Mouse (Mus musculus): Measurements from ENCODE around the gene Rad51. TPM values are rescaled to one million over a fixed set of nuclear protein-coding genes. Genes with fewer than 3 reads are reported as not detected.

Rad51 gene
- polyA plus RNA-seq (2015; fragmentation: Nextera tagmentation; extraction: Ambion mirVana) = 47.1 and 47.9 TPM in 2 replicates

DNA sequence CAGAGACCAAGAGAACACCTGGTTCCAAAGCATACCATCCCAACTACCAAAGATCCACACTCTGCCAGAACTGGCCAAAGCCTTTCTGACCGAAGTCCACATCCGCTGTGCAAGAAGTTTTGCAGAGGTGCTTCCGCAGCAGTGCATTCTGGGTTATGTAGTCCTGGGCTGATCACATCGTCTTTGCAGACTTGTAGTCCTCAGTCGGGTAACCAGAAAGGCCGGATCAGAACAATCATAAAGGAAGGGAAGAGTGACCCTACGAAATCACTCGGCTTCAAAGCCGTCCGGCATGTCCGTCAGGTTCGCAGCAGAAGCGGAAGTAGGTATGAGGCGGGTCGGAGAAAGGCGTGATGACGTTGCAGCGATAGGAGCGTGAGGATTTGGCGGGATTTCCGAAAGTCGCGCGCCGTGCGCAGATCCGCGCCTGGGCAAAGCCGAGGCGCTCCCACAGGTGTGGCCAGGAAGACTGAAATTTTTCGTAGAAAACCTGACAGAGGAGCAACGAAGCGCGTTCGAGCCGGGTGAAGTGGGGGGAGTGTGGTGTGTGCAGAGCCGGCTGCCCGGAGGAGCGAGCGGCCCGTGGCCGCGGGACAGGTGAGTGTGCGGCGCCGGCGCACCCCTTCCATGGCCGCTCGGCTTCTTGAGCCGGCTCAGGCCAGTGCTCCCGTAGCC, at the start of gene Rad51:
TSS of gene Rad51 (plus strand) at position 356 of the 675 bp plus-strand sequence.
- Histone ChIP-seq H3K9me3 (no peaks in the 10 kb centered on the region), H3K4me3 (peak within 1 kb of the TSS; percentile 70), H3K4me1 (peaks cover 25% of the 10 kb centered on the region), H3K36me3 (peaks cover 18% of the 10 kb centered on the region), H3K27me3 (no peaks in the 10 kb centered on the region), H3K9ac (peak within 1 kb of the TSS; percentile 69), H3K27ac (peak within 1 kb of the TSS; percentile 89), H3K4me2 (replicated peaks) (peak within 1 kb of the TSS; percentile 85)
- ATAC-seq (ENCODE audit: low FRiP score, low read depth) = peak; percentile 95
- whole genome bisulfite sequencing = under 1% methylated on average over 51 of the region's 51 CpGs

DNA sequence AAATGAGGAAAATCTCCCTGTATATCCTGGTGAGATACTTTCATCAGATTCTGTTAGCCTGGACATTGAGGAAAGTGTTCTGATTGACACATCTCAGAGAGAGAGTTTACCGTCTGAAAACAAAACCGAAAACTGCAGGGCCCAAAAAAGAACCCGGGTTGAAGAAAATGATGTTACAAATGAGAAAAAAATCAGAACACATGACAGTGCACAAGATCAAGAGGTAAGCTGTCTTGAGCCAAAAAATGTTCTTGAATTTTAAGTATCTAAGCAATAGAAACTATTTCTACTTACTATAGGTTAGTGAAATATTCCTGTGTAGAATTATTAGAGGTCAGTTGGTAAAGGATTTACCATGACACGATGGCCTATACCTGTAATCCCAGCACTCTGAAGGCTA, 40.2 kb upstream of the Rad51 start:
- Histone ChIP-seq H3K4me1 (no peaks in the 10 kb centered on the region), H3K36me3 (peaks cover 47% of the 10 kb centered on the region), H3K4me2 (replicated peaks) (no peak overlapping the region), H3K27me3 (no peaks in the 10 kb centered on the region), H3K4me3 (no peak overlapping the region), H3K9ac (no peak overlapping the region), H3K9me3 (no peaks in the 10 kb centered on the region), H3K27ac (no peak overlapping the region)
- no peak for ATAC-seq (ENCODE audit: low FRiP score, low read depth)
- 91% methylated on average over 4 of the region's 4 CpGs for WGBS

DNA sequence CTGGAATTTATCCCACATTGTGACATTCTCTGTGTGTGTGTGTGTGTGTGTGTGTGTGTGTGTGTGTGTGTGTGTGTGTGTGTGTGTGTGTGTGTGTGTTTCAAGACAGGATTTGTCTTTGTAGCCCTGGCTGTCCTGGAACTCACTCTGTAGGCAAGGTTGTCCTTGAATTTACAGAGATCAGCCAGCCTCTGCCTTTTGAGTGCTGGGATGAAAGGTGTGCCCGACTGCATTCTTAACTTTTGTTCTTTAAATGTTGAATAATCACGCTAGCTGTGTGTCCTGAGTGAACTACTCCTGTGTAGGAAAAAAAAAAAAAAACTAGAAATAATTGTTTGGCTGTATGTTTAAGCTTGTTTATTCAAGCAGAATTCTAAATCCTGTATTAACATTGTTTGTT, 26.4 kb upstream of the Rad51 start:
- no peak for ATAC-seq (ENCODE audit: low FRiP score, low read depth)
- no peak overlapping the region for H3K27ac ChIP-seq
- H3K4me3 ChIP-seq = no peak overlapping the region
- H3K4me2 ChIP-seq (replicated peaks) = no peak overlapping the region
- no peaks in the 10 kb centered on the region for H3K27me3 ChIP-seq
- peaks cover 41% of the 10 kb centered on the region for H3K36me3 ChIP-seq
- H3K4me1 ChIP-seq = no peaks in the 10 kb centered on the region
- H3K9ac ChIP-seq = no peak overlapping the region
- H3K9me3 ChIP-seq = no peaks in the 10 kb centered on the region
- 93% methylated on average over 2 of the region's 2 CpGs for WGBS

DNA sequence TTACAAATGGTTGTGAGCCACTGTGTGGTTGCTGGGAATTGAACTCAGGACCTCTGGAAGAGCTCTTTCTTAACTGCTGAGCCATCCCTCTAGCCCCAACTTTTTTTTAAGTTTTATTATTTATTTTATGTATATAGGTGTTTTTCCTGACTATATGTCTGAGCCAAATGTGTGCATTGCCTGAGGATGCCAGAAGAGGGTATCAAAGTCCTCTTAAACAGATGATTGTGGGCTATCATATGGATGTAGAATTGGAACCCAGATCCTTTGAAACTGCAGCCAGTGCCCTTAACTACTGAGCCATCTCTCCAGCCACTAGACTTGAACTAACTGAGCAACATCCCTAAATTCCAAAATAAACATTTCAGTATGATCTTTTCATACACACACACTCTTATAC, 11.0 kb upstream of the Rad51 start:
- H3K9me3 ChIP-seq = no peaks in the 10 kb centered on the region
- no peaks in the 10 kb centered on the region for H3K4me1 ChIP-seq
- no peak overlapping the region for H3K4me2 ChIP-seq (replicated peaks)
- H3K27me3 ChIP-seq = no peaks in the 10 kb centered on the region
- H3K27ac ChIP-seq = no peak overlapping the region
- no peak overlapping the region for H3K4me3 ChIP-seq
- peaks cover 58% of the 10 kb centered on the region for H3K36me3 ChIP-seq
- no peak overlapping the region for H3K9ac ChIP-seq
- no peak for ATAC-seq (ENCODE audit: low FRiP score, low read depth)

DNA sequence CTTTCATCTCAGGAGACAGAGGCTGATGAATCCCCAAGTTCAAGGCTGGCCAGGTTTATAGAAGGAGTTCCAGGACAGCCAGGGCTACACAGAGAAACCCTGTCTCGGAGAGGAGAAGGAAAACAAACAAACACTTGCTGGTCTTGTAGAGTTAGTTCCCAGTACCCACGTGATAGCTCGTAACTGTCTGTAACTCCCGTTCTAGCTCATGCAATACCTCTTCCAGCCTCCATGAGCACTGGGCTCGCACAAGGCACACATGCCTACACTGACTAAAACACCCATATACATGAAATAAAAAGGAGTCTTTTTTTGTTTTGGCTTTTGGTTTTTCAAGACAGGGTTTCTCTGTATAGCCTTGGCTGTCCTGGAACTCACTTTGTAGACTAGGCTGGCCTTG, 6.0 kb upstream of the Rad51 start:
- H3K27me3 ChIP-seq = no peaks in the 10 kb centered on the region
- peaks cover 2% of the 10 kb centered on the region for H3K4me1 ChIP-seq
- peaks cover 43% of the 10 kb centered on the region for H3K36me3 ChIP-seq
- WGBS = 79% methylated on average over 5 of the region's 5 CpGs
- no peak overlapping the region for H3K9ac ChIP-seq
- H3K9me3 ChIP-seq = no peaks in the 10 kb centered on the region
- ATAC-seq (ENCODE audit: low FRiP score, low read depth) = no peak
- H3K4me2 ChIP-seq (replicated peaks) = no peak overlapping the region
- H3K27ac ChIP-seq = no peak overlapping the region
- H3K4me3 ChIP-seq = no peak overlapping the region

DNA sequence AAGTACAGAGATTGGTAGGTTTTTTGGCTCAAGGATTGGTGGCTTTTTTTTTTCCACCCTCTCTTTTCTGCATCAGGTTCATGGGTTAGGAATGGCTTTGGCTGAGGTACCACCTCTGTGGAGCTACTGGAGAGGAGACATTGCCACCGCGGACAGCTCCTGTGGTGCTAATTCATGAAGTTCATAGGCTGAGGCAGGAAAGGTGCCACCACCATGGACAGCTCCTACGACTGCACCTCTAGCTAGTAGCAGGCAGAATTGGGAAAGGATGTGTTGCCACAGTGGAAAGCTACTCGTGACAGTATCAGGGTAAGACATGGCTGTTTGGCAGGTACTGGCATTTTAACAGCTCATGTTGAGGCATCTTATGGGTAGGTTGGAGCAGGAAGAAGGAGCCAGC, 4.0 kb upstream of the Rad51 start:
- Histone ChIP-seq H3K9me3 (no peaks in the 10 kb centered on the region), H3K4me2 (replicated peaks) (no peak overlapping the region), H3K4me1 (peaks cover 10% of the 10 kb centered on the region), H3K36me3 (peaks cover 25% of the 10 kb centered on the region), H3K4me3 (no peak overlapping the region), H3K9ac (no peak overlapping the region), H3K27me3 (no peaks in the 10 kb centered on the region), H3K27ac (no peak overlapping the region)
- no peak for ATAC-seq (ENCODE audit: low FRiP score, low read depth)
- WGBS = 56% methylated on average over 4 of the region's 4 CpGs

DNA sequence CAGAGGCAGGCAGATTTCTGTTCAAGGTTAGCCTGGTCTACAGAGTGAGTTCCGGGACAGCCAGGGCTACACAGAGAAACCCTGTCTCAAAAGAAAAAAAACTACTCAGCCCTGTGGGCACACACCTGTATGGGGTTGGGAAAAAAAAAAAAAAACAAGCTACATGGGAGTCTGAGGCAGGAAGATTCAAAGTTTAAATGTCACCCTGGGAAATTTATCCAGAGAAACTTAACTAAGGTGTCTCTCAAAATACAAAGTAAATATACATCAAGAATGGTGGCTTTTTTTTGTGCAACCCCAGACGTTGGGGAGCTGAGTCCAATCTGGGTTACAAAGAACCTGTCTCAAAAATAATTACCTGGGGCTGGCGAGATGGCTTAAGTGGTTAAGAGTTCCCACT, 1.5 kb upstream of the Rad51 start:
- no peak overlapping the region for H3K27ac ChIP-seq
- H3K4me2 ChIP-seq (replicated peaks) = no peak overlapping the region
- H3K9ac ChIP-seq = no peak overlapping the region
- H3K27me3 ChIP-seq = no peaks in the 10 kb centered on the region
- ATAC-seq (ENCODE audit: low FRiP score, low read depth) = no peak
- H3K36me3 ChIP-seq = peaks cover 16% of the 10 kb centered on the region
- H3K4me3 ChIP-seq = no peak overlapping the region
- 89% methylated on average over 3 of the region's 3 CpGs for WGBS
- peaks cover 25% of the 10 kb centered on the region for H3K4me1 ChIP-seq
- H3K9me3 ChIP-seq = no peaks in the 10 kb centered on the region

DNA sequence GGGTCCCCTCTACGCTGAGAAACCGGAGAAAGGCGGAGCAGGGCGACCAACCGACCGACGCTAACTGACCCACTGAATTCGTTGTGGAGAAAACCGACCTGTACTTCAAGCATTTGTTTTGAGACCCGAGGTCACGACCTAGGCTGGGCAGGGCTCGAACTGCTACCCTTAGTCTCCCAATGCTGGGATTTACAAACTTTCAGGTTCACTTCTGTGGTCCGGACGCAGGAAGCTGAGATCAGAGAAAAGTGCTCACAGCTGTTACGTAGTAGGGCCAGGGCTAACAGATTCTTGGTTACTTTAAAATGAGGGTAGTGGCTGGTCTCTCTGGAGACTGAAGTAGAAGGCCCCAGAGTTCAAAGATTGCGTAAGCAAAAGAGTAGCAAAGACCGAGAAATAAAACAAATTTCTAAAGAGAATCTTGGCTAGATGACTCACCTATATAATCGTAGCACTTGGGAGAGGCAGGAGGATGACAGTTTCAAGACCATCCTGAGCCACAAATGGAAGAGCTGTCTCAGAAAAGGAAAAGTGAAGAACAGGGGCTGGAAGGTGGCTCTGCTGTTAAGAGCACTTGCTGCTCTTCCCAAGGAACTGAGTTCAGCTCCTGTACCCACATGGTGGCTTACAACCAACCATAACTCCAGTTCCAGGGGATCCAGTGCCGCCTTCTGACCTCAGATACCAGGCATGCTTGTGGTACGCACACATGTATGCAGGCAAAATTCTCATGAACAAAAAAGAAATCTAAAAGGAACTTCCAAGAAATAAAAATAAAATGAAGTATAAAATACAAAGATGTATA, 730 bp downstream of the Rad51 start:
- Histone ChIP-seq H3K9ac (peak overlapping the region; percentile 69), H3K36me3 (peaks cover 17% of the 10 kb centered on the region), H3K4me1 (peaks cover 25% of the 10 kb centered on the region), H3K27ac (no peak overlapping the region), H3K4me2 (replicated peaks) (peak overlapping the region; percentile 85), H3K27me3 (no peaks in the 10 kb centered on the region), H3K4me3 (peak overlapping the region; percentile 70), H3K9me3 (no peaks in the 10 kb centered on the region)
- ATAC-seq (ENCODE audit: low FRiP score, low read depth) = 0 out of 2 replicates have a peak, but pooled peaks have one; percentile 10
- 15% methylated on average over 20 of the region's 20 CpGs for WGBS

DNA sequence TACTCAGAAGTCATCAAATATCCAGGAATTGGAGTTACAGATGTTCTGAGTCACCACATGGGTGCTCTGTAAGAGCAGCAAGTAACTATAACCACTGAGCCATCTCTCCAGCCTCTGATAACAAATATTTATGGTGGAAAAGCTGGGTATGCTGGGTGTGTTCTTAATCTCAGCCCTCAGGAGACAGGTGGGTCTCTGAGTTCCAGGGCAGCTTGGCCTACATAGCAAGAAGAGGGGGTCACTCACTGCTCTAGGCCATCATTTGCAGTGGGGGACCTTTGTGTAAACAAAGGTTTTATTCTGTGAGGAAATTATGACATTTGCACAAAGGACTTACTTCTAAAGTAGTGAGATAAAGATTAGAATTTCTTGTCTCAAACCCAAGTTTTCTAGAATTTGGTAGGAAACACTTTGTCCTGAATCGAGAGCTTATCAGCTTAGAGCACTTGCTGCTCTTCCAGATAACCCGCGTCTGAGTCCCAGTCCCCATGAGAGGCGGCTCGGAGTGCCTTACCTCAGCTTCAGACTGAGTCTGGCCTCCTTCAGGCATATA, 23.8 kb downstream of the Rad51 start:
- WGBS = 86% methylated on average over 5 of the region's 5 CpGs
- Histone ChIP-seq H3K27me3 (no peaks in the 10 kb centered on the region), H3K9me3 (no peaks in the 10 kb centered on the region), H3K27ac (no peak overlapping the region), H3K4me2 (replicated peaks) (no peak overlapping the region), H3K4me3 (no peak overlapping the region), H3K9ac (no peak overlapping the region), H3K36me3 (peaks cover 87% of the 10 kb centered on the region), H3K4me1 (no peaks in the 10 kb centered on the region)
- ATAC-seq (ENCODE audit: low FRiP score, low read depth) = no peak

DNA sequence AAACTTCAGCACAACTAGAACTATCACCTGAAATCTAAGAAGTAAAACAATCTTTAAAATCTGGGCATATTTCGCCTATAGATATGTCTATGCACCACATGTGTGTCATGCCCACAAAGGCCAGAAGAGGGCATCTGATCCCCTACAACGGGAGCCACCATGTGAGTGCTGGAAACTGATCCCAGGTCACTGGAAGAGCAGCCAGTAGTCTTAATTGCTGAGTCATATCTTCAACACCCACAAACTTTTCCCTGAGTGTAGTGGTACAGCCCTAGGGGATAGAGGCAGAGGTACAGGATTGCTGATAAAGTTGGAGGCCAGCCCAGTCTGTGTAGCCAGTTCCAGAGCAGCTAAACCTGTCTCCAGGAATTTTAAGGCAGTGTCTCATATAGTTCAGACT, 32.6 kb downstream of the Rad51 start:
- H3K4me1 ChIP-seq = no peaks in the 10 kb centered on the region
- ATAC-seq (ENCODE audit: low FRiP score, low read depth) = no peak
- H3K36me3 ChIP-seq = peaks cover 94% of the 10 kb centered on the region
- no peak overlapping the region for H3K9ac ChIP-seq
- no peak overlapping the region for H3K27ac ChIP-seq
- H3K27me3 ChIP-seq = no peaks in the 10 kb centered on the region
- H3K4me2 ChIP-seq (replicated peaks) = no peak overlapping the region
- WGBS = 87% methylated on average over 2 of the region's 2 CpGs
- no peak overlapping the region for H3K4me3 ChIP-seq
- no peaks in the 10 kb centered on the region; the same call in 1 of the 2 replicates for H3K9me3 ChIP-seq

DNA sequence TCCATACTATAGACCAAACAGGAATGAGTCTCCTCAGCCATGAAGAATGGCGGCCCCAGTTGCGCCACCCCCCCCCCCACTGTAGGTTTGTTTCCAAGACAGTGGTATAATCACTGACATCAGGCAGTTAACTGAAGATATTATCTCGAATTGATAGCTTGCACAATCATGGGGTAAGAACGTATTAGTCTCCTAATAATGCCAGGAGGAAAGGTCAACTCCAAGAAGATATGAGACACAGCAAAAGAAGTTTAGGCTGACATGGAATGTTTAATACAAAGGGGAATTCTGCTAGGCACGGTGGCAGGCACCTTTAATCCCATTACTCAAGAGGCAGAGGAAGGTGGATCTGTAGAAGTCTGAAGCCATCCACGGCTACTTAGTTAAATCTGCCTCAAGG, 33.8 kb downstream of the Rad51 start:
- H3K9ac ChIP-seq = no peak overlapping the region
- ATAC-seq (ENCODE audit: low FRiP score, low read depth) = no peak
- peaks cover 95% of the 10 kb centered on the region for H3K36me3 ChIP-seq
- H3K27me3 ChIP-seq = no peaks in the 10 kb centered on the region
- no peak overlapping the region for H3K4me2 ChIP-seq (replicated peaks)
- no peaks in the 10 kb centered on the region; the same call in 1 of the 2 replicates for H3K9me3 ChIP-seq
- WGBS = 88% methylated on average over 6 of the region's 6 CpGs
- no peaks in the 10 kb centered on the region for H3K4me1 ChIP-seq
- no peak overlapping the region for H3K27ac ChIP-seq
- no peak overlapping the region for H3K4me3 ChIP-seq

DNA sequence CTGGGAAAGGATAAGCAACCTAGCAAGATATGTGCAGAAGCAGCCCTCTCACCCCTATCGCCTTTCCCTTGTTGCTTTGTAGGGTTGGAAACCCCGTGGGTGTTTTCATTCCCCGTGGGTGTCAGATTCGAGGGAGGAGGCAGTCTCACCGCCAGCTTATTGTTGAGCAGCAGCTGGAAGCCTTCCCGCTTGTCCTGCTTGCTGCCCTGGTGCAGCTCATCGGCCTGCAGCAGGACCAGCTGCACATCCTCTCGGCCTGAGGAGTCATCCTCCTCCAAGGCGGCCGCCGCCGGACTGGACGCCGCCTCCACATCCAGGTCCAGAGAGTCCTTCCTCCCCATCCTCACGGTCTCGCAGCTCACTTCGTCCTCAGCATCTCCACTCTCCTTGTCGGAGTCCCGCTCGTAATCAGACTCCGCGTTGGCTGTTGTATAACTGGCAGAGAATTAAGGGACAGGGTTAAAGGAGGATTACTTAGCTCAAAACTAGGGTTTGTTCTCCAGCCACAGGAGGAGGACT, 34.6 kb downstream of the Rad51 start:
- H3K36me3 ChIP-seq = peaks cover 95% of the 10 kb centered on the region
- H3K27me3 ChIP-seq = no peaks in the 10 kb centered on the region
- H3K4me3 ChIP-seq = no peak overlapping the region
- ATAC-seq (ENCODE audit: low FRiP score, low read depth) = no peak
- H3K9me3 ChIP-seq = no peaks in the 10 kb centered on the region; the same call in 1 of the 2 replicates
- H3K9ac ChIP-seq = no peak overlapping the region
- no peaks in the 10 kb centered on the region for H3K4me1 ChIP-seq
- 91% methylated on average over 22 of the region's 22 CpGs for WGBS
- H3K4me2 ChIP-seq (replicated peaks) = no peak overlapping the region
- H3K27ac ChIP-seq = no peak overlapping the region

All from limb, embryonic 13.5 days (tissue).